Mouse (Mus musculus) bone marrow, adult 2 months (tissue): ENCODE data around the gene Wdr48. TPM values are rescaled to one million over a fixed set of nuclear protein-coding genes. Genes with fewer than 3 reads are reported as not detected.

ENCODE experiments used
- H3K27ac ChIP-seq: fragments of 200-500 bp; 2 replicates; pipeline ENCODE4 v1.5.1; 2012; ENCODE audit warnings: low read depth, mild to moderate bottlenecking, control low read depth, inconsistent platforms, low read length; ENCODE audit not compliant: control insufficient read depth, poor library complexity, insufficient read depth
- H3K4me1 ChIP-seq: fragments of 200-500 bp; 2 replicates; pipeline ENCODE4 v1.6.1; 2011; ENCODE audit warnings: low read length; ENCODE audit not compliant: control insufficient read depth, insufficient read depth
- H3K4me3 ChIP-seq: fragments of 200-500 bp; replicated peaks from 2 replicates; pipeline ENCODE3; 2011; ENCODE audit warnings: mild to moderate bottlenecking, low read depth, low read length, control low read depth; ENCODE audit not compliant: control insufficient read depth
- CTCF ChIP-seq: fragments of 200-500 bp; IDR thresholded peaks from 2 replicates; pipeline ENCODE4 v1.5.1; 2011; ENCODE audit warnings: low read length, control low read depth; ENCODE audit not compliant: control insufficient read depth, insufficient read depth
- POLR2A ChIP-seq: fragments of 200-500 bp; IDR thresholded peaks from 2 replicates; pipeline ENCODE4 v1.6.1; 2011; ENCODE audit warnings: low read depth, mild to moderate bottlenecking, control low read depth, low read length, borderline replicate concordance; ENCODE audit not compliant: control insufficient read depth
- WGBS: fragments of 180-500 bp; shearing (Covaris S2); methylation state at CpG from one replicate; pipeline ENCODE4 v1.1.7; 2018; 5-methylcytosine and 5-hydroxymethylcytosine counted together
- polyA plus RNA-seq: library from polyadenylated mRNA; stranded (reverse); fragments of >200 nt; gene quantifications from 2 replicates; pipeline ENCODE4 v1.2.4, GENCODE M21; 2011; ENCODE audit warnings: low replicate concordance; ENCODE audit not compliant: missing spikeins, insufficient read depth, insufficient read length

Wdr48 gene
- polyA plus RNA-seq, 1 experiment = 18.8 TPM

DNA sequence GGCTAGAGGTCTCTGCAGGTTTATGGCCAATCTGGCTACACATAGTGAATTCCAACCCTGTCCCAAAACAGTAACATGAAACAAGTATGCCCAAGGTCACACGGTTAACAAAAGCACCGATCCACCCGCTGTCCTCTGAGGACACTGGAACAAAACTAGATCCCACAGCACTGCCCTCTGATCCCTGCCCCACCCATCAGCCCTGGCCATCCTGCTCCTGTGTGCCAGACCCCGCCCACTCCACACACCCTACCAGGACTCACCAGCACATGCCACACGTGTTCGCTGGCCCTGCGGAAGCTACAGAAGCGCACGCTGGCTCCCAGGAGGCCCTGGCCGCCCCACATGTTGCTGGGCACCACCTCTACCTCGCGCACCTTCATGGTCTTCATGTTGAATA, 37.7 kb downstream of the Wdr48 start:
- Histone ChIP-seq H3K4me1 (no peaks in the 10 kb centered on the region), H3K4me3 (no peak overlapping the region), H3K27ac (no peak overlapping the region)
- WGBS = 85% methylated on average over 12 of the region's 12 CpGs
- TF ChIP-seq CTCF (no peak), POLR2A (no peak)

DNA sequence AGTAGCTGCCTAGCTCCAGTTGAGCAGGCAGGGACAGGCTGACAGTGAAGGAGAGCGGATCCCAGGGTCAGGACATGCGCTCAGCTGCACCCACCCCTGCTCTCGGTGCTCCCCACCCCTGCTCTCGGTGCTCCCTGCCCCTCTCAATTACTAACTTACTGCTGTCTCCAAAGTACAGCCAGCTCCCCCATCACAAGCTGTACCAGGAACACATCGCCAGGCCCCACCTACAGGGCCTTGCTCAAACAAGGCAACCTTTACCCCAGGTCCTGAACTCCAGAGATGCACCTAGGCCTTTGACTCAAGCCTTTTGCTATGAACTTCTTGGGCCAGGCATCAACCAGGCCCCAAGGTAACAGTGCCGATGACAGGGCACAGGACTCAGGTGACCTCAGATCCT, 39.0 kb downstream of the Wdr48 start:
- no peak overlapping the region for H3K4me3 ChIP-seq
- WGBS = 89% methylated on average over 6 of the region's 6 CpGs
- TF ChIP-seq POLR2A = no peak
- TF ChIP-seq CTCF = no peak
- H3K4me1 ChIP-seq = peaks cover 4% of the 10 kb centered on the region
- no peak overlapping the region for H3K27ac ChIP-seq

GRCm38 (mm10) chr9:119937005-119937773, 42.5 kb downstream of the Wdr48 start, which contains the start of the genes Gorasp1 and Ttc21a:
Gene Gorasp1, minus strand, starts transcription at chr9:119937565.
Gene Ttc21a, plus strand, starts transcription at chr9:119937606.
- TF ChIP-seq POLR2A (peak; percentile 56; the same call in 1 of the 2 replicates), CTCF (no peak)
- Histone ChIP-seq H3K4me3 (peak within 1 kb of the TSS; percentile 92), H3K4me1 (peaks cover 4% of the 10 kb centered on the region), H3K27ac (peak within 1 kb of the TSS; percentile 18; the same call in 1 of the 2 replicates)
- WGBS = 1% methylated on average over 40 of the region's 40 CpGs

- Histone ChIP-seq H3K4me3 (no peak overlapping the region), H3K27ac (no peak overlapping the region), H3K4me1 (peaks cover 4% of the 10 kb centered on the region)
- TF ChIP-seq CTCF = no peak
- TF ChIP-seq POLR2A = no peak
- WGBS = 22% methylated on average over 4 of the region's 4 CpGs
These were observed 43.8 kb downstream of the Wdr48 start for GRCm38 (mm10) chr9:119938496-119938895.

DNA sequence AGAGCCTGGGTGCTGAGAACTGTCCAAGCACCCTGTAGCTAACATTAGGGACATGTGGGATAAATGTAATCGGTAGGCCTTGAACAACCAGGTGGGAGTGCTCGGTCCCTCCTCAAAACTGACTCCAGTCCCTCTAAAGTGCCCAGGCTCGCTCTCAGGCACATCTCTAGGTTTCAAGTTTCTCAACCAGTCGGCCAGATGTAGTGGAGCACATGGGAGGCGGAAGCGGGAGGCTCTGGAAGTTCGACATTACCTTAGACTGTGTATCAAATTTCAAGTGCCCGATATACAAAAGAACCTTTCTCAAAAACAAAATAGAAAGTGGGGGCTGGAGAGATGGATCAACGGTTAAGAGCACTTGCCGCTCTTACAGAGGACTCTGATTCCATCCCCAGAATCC, 45.0 kb downstream of the Wdr48 start:
- Histone ChIP-seq H3K4me3 (no peak overlapping the region), H3K4me1 (peaks cover 4% of the 10 kb centered on the region), H3K27ac (no peak overlapping the region)
- 89% methylated on average over 10 of the region's 10 CpGs for WGBS
- TF ChIP-seq CTCF (no peak), POLR2A (no peak)

DNA sequence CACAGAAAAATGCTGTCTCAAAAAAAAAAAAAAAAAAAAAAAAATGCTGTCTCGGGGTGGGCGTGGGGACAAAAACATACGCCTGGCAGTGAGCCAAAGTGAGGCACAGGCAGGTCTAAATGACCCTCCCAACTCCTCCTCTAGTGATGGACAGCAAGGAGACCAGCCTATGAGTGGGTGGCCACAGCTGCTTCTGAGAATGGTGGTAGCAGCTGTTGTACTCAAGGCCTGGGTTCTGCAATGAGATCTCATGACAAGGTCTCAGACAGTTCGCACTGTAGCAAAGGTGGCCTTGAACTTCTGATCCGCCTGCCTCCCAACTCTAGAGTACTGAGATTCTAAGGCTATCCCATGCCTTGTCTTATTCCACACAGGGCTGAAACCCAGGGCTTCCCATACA, 46.7 kb downstream of the Wdr48 start:
- no peak for TF ChIP-seq CTCF
- TF ChIP-seq POLR2A = no peak
- Histone ChIP-seq H3K4me1 (peaks cover 4% of the 10 kb centered on the region), H3K4me3 (no peak overlapping the region), H3K27ac (no peak overlapping the region)
- WGBS = 71% methylated on average over 5 of the region's 5 CpGs

DNA sequence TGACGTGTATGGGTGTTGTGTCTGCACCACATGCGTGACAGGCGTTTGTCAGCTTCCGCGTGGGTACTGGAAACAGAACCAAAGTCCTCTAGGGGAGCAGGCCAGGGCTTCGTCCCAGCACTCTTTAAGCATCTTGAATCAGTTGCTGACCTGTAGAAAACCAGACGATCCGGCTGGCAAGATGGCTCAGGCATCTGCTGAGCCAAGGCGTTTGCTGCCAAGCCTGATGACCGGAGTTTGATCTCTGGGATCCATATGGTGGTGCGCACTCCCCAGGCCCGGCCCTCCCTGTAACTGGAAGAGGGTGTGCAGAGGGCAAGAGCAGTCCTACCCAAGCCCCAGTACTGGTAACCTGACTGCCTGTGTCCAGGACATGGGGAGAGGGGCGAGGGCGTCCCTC, 47.2 kb downstream of the Wdr48 start:
- Histone ChIP-seq H3K4me1 (peaks cover 4% of the 10 kb centered on the region), H3K27ac (no peak overlapping the region), H3K4me3 (no peak overlapping the region)
- WGBS = 85% methylated on average over 14 of the region's 14 CpGs
- no peak for TF ChIP-seq CTCF
- no peak for TF ChIP-seq POLR2A

DNA sequence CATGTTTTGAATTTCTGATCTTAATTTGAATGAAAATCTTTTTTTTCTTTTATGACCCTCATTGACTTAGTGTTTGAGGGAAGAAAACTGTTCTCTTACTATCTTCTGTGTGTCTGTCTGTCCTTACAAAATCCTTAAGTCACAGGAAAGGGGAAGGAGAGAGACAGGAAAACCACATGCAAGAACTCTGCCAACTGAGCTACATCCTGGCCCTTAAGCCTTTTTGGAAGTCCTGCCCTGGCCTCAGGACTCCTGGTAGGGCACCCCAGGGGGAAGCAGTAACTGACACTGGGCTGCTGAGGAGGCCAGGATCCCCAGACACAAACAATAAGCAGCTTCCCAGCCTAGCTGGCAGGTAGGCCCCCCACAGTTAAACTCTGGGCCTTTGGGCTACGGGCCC, 48.6 kb downstream of the Wdr48 start:
- Histone ChIP-seq H3K4me1 (no peaks in the 10 kb centered on the region; the same call in 1 of the 2 replicates), H3K4me3 (no peak overlapping the region), H3K27ac (peak overlapping the region; percentile 13)
- TF ChIP-seq POLR2A = no peak
- TF ChIP-seq CTCF = no peak
- 20% methylated on average over 1 of the region's 1 CpGs for WGBS
